Mouse (Mus musculus) liver, embryonic 12.5 days (tissue): ENCODE results near the gene Gucd1. TPM values are rescaled to one million over a fixed set of nuclear protein-coding genes. Genes with fewer than 3 reads are reported as not detected.
A peak's percentile ranks its signal among the peaks of the same experiment; 100 is the strongest.

ENCODE experiments used
- ATAC-seq: fragments of 200-750 bp; cut with Nextera tagmentation; 2 replicates; pipeline ENCODE4 v1.8.0; 2017; ENCODE audit warnings: moderate number of reproducible peaks, mild to moderate bottlenecking, moderate library complexity
- H3K27ac ChIP-seq: fragments of 300-500 bp; sonication (generic); 2 replicates; pipeline ENCODE4 v1.5.1; 2016; ENCODE audit warnings: mild to moderate bottlenecking
- H3K27me3 ChIP-seq: fragments of 300-500 bp; sonication (generic); replicated peaks from 2 replicates; pipeline ENCODE4 v1.6.1; 2016; ENCODE audit warnings: mild to moderate bottlenecking, moderate library complexity
- H3K36me3 ChIP-seq: fragments of 300-500 bp; sonication (generic); 2 replicates; pipeline ENCODE4 v1.6.1; 2016; ENCODE audit warnings: mild to moderate bottlenecking, moderate library complexity
- H3K4me1 ChIP-seq: fragments of 300-500 bp; sonication (generic); 2 replicates; pipeline ENCODE4 v1.6.1; 2016
- H3K4me2 ChIP-seq: fragments of 300-500 bp; sonication (generic); 2 replicates; pipeline ENCODE4 v1.6.1; 2016; ENCODE audit warnings: mild to moderate bottlenecking, moderate library complexity
- H3K4me3 ChIP-seq: fragments of 300-500 bp; sonication (generic); 2 replicates; pipeline ENCODE4 v1.5.1; 2016; ENCODE audit warnings: mild to moderate bottlenecking, moderate library complexity
- H3K9ac ChIP-seq: fragments of 300-500 bp; sonication (generic); 2 replicates; pipeline ENCODE4 v1.6.1; 2016; ENCODE audit warnings: mild to moderate bottlenecking, moderate library complexity
- H3K9me3 ChIP-seq: fragments of 300-500 bp; sonication (generic); replicated peaks from 2 replicates; pipeline ENCODE4 v1.6.1; 2016; ENCODE audit warnings: mild to moderate bottlenecking, moderate library complexity
- WGBS: fragments of 180-500 bp; shearing (Covaris S2); methylation state at CpG from one replicate; pipeline ENCODE4 v1.1.7; 2016; ENCODE audit not compliant: insufficient replicate concordance; 5-methylcytosine and 5-hydroxymethylcytosine counted together
- polyA plus RNA-seq: library from polyadenylated mRNA; unstranded; fragments of >200 nt; fragmentation: Nextera tagmentation; extraction: Ambion mirVana; gene quantifications from 2 replicates; pipeline ENCODE4 v1.2.1, GENCODE M21; 2016

Gene Gucd1
- polyA plus RNA-seq, 1 experiment from 2014 or later = 50.5 TPM

GRCm38 (mm10) chr10:75304049-75304405, 213.7 kb downstream of the Gucd1 start:
- H3K4me3 ChIP-seq = no peak overlapping the region
- H3K27ac ChIP-seq = peak overlapping the region; percentile 70
- H3K27me3 ChIP-seq = no peaks in the 10 kb centered on the region
- no peaks in the 10 kb centered on the region for H3K9me3 ChIP-seq
- 66% methylated on average over 5 of the region's 5 CpGs for WGBS
- H3K9ac ChIP-seq = no peak overlapping the region
- H3K4me1 ChIP-seq = peaks cover 64% of the 10 kb centered on the region
- no peak for ATAC-seq
- H3K4me2 ChIP-seq = no peak overlapping the region
- peaks cover 51% of the 10 kb centered on the region for H3K36me3 ChIP-seq

DNA sequence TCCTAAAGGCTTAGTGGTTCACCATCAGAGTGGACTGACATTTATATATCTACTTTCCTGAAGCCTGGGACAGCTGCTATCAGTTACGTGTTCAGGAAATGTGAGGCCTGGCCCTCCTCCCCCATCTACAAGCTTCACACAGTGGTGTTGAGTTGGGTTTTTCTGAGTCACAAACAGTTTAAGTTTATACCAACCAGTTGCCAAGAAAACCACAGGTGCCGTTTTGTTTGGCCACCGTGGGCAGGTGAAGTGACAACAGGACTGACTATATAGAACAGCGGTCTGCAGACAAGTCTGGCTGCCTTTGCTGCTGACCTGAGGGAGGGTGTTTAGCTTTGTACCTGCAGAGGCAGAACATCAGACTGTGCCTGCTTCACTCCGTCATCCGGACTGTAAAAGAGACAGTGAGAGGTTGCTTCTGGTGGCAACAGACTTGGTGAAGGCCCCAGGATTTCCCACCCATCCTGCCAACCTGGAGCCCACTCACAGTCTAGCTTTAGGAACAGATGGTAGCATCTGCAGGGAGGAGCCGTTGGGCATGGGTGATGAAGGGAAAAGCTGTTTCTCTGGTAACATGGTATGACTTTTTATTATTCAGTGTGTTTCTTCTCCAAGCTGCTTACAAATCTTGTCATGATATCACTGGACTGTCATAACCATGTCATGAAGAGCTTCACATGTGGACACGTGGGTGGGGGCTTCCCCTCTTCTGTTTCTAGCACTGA, 214.3 kb downstream of the Gucd1 start:
- Histone ChIP-seq H3K9ac (no peak overlapping the region), H3K4me2 (no peak overlapping the region), H3K4me3 (no peak overlapping the region), H3K27ac (peak overlapping the region; percentile 70), H3K4me1 (peaks cover 64% of the 10 kb centered on the region), H3K36me3 (peaks cover 51% of the 10 kb centered on the region), H3K9me3 (no peaks in the 10 kb centered on the region), H3K27me3 (no peaks in the 10 kb centered on the region)
- ATAC-seq = no peak
- WGBS = 34% methylated on average over 8 of the region's 8 CpGs

DNA sequence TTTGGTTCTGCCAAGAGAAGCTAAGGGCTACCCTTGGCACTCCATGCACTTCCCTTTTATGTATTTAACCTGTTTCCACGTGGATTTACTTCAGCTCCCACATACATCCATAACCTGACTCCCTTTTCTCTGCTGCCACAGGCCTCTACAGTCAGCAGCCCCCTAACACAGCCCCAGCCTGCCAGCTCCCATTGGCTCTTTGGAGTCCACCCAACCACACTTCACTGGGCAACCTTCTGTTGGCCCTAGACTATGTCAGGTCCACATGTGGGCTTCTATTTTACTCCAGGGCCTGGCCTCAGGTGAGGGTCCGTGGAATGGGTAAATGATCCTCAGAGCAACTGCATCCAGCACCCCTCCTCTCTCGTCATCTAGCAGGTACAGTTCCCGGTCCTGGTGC, 215.2 kb downstream of the Gucd1 start:
- Histone ChIP-seq H3K4me2 (no peak overlapping the region), H3K27me3 (no peaks in the 10 kb centered on the region), H3K9ac (no peak overlapping the region), H3K4me1 (peaks cover 60% of the 10 kb centered on the region), H3K36me3 (peaks cover 42% of the 10 kb centered on the region), H3K27ac (peak overlapping the region; percentile 70), H3K4me3 (no peak overlapping the region), H3K9me3 (no peaks in the 10 kb centered on the region)
- 55% methylated on average over 4 of the region's 4 CpGs for WGBS
- no peak for ATAC-seq

- Histone ChIP-seq H3K9ac (no peak overlapping the region), H3K4me2 (peak overlapping the region; percentile 15; the same call in 1 of the 2 replicates), H3K27ac (peak overlapping the region; percentile 70), H3K4me1 (peaks cover 54% of the 10 kb centered on the region), H3K4me3 (no peak overlapping the region), H3K36me3 (peaks cover 36% of the 10 kb centered on the region), H3K9me3 (no peaks in the 10 kb centered on the region), H3K27me3 (no peaks in the 10 kb centered on the region)
- 12% methylated on average over 4 of the region's 4 CpGs for WGBS
- peak; percentile 75 for ATAC-seq
Measured at GRCm38 (mm10) chr10:75301937-75302336, 215.8 kb downstream of the Gucd1 start.

GRCm38 (mm10) chr10:75301195-75301806, 216.5 kb downstream of the Gucd1 start:
- WGBS = 42% methylated on average over 12 of the region's 12 CpGs
- H3K27me3 ChIP-seq = no peaks in the 10 kb centered on the region
- H3K27ac ChIP-seq = peak overlapping the region; percentile 54
- H3K4me2 ChIP-seq = peak overlapping the region; percentile 15; the same call in 1 of the 2 replicates
- no peak overlapping the region for H3K9ac ChIP-seq
- no peak; the same call in 1 of the 2 replicates for ATAC-seq
- no peak overlapping the region for H3K4me3 ChIP-seq
- peaks cover 35% of the 10 kb centered on the region for H3K36me3 ChIP-seq
- H3K4me1 ChIP-seq = peaks cover 49% of the 10 kb centered on the region
- H3K9me3 ChIP-seq = no peaks in the 10 kb centered on the region

Other genes starting within 250 kb of the Gucd1 start
- gene Adora2a, start 201.1 kb downstream of the Gucd1 start, polyA plus RNA-seq = 2.3 and 3.1 TPM in 2 replicates
- 7.4 and 7.8 TPM in 2 replicates for gene Upb1, start 116.9 kb downstream of the Gucd1 start, polyA plus RNA-seq
- 119 and 126 TPM in 2 replicates for gene Snrpd3, start 421 bp downstream of the Gucd1 start, polyA plus RNA-seq
- gene Lrrc75b, start 42.4 kb upstream of the Gucd1 start, polyA plus RNA-seq = 0.11 and 0.12 TPM in 2 replicates
- gene Ggt1, start 43.6 kb upstream of the Gucd1 start, polyA plus RNA-seq = 2.6 and 4.7 TPM in 2 replicates
- 0.21 and 0.41 TPM in 2 replicates for gene Ggt5, start 71.4 kb upstream of the Gucd1 start, polyA plus RNA-seq
- gene Susd2, start 126.0 kb upstream of the Gucd1 start, polyA plus RNA-seq = 0.69 and 1.1 TPM in 2 replicates
- 23.7 and 24.4 TPM in 2 replicates for gene Cabin1, start 246.4 kb upstream of the Gucd1 start, polyA plus RNA-seq